Mouse (Mus musculus) hindbrain, embryonic 14.5 days (tissue): ENCODE measurements around the gene Tnrc6b. TPM values are rescaled to one million over a fixed set of nuclear protein-coding genes. Genes with fewer than 3 reads are reported as not detected.
"Not testable (repeated sequence)": the region's sequence is repeated elsewhere in the genome, so short reads cannot be mapped to it uniquely, and the experiment has no call there.

Source experiments
- ATAC-seq: fragments of 200-750 bp; cut with Nextera tagmentation; 2 replicates; pipeline ENCODE4 v1.8.0; 2017; ENCODE audit warnings: moderate number of reproducible peaks, mild to moderate bottlenecking, moderate TSS enrichment, moderate library complexity; ENCODE audit not compliant: low FRiP score
- DNase-seq: peaks from one replicate; pipeline ENCODE4 v3.0.0-alpha.2; 2015; ENCODE audit warnings: low spot score
- H3K27ac ChIP-seq: fragments of 300-500 bp; sonication (generic); 2 replicates; pipeline ENCODE4 v1.5.1; 2014; ENCODE audit warnings: mild to moderate bottlenecking, moderate library complexity
- H3K27me3 ChIP-seq: fragments of 300-500 bp; sonication (generic); 2 replicates; pipeline ENCODE4 v1.6.1; 2014; ENCODE audit warnings: mild to moderate bottlenecking, low read length, mixed read lengths; ENCODE audit not compliant: control insufficient read depth, insufficient read depth
- H3K36me3 ChIP-seq: fragments of 300-500 bp; sonication (generic); replicated peaks from 2 replicates; pipeline ENCODE4 v1.6.1; 2014; ENCODE audit not compliant: control insufficient read depth, insufficient read depth
- H3K4me1 ChIP-seq: fragments of 300-500 bp; sonication (generic); replicated peaks from 2 replicates; pipeline ENCODE4 v1.6.1; 2014; ENCODE audit warnings: antibody characterized with exemption, low read length, mixed read lengths; ENCODE audit not compliant: control insufficient read depth, insufficient read depth
- H3K4me2 ChIP-seq: fragments of 300-500 bp; sonication (generic); replicated peaks from 2 replicates; pipeline ENCODE4 v1.6.1; 2014; ENCODE audit warnings: mild to moderate bottlenecking, moderate library complexity
- H3K4me3 ChIP-seq: fragments of 300-500 bp; sonication (generic); replicated peaks from 2 replicates; pipeline ENCODE4 v1.5.1; 2014; ENCODE audit warnings: mild to moderate bottlenecking, low read length
- H3K9ac ChIP-seq: fragments of 300-500 bp; sonication (generic); 2 replicates; pipeline ENCODE4 v1.6.1; 2014
- H3K9me3 ChIP-seq: fragments of 300-500 bp; sonication (generic); 2 replicates; pipeline ENCODE4 v1.6.1; 2016; ENCODE audit warnings: low read length; ENCODE audit not compliant: control insufficient read depth
- WGBS: fragments of 180-500 bp; shearing (Covaris S2); extraction: QIAGEN DNeasy Blood & Tissue Kit; methylation state at CpG from one replicate; pipeline ENCODE4 v1.1.7; 2014; 5-methylcytosine and 5-hydroxymethylcytosine counted together
- polyA plus RNA-seq: library from polyadenylated mRNA; unstranded; fragments of >200 nt; fragmentation: Nextera tagmentation; extraction: Ambion mirVana; gene quantifications from 2 replicates; pipeline ENCODE4 v1.2.1, GENCODE M21; 2014

The Tnrc6b gene
- polyA plus RNA-seq, 1 experiment from 2014 or later, result 27.9 TPM

DNA sequence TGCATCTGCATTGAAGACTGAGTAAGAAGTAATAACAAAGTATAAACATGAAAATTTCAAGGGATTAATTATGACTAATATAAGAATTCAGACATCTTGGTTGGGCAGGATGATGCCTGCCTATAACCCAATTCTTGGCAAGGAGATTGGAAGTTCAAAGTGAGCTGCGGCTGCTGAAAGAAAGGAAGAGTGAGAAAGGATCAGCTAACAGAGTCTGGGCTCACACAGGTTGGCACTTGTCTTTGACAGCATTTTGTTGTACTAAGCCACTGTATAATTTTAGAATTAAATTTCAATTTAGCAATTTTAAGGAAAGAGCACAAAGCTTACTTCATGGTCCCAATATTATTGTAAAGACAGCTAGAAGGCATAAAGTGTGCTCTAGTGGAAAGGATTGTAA, 150.2 kb downstream of the Tnrc6b start:
- Histone ChIP-seq H3K27me3 (no peaks in the 10 kb centered on the region), H3K27ac (no peak overlapping the region), H3K9me3 (no peaks in the 10 kb centered on the region), H3K4me3 (no peak overlapping the region), H3K4me1 (peaks cover 12% of the 10 kb centered on the region), H3K4me2 (no peak overlapping the region), H3K36me3 (peaks cover 4% of the 10 kb centered on the region; the same call in 1 of the 2 replicates), H3K9ac (no peak overlapping the region)
- ATAC-seq (no peak), DNase-seq (no peak)
- WGBS, result 76% methylated on average over 1 of the region's 1 CpGs

DNA sequence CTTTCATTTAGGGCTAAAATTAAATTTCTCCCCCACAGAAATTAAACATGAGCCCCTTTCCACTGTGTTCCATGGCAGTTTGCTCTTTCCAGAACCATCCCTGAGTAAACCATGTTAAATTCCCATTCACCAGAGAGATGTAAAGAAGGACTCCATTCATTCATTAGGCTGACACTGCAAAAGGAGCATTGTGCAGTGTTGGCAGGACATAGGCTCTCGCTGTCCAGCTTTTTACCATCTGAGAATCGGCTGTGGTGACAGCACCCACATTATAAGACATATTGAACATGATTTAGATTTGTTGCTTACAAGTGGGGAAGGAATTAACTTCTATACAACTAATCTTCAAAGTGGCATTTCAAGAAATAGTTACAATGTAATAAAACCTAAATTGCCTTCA, 150.9 kb downstream of the Tnrc6b start:
- no peak for DNase-seq
- WGBS, result 54% methylated on average over 2 of the region's 2 CpGs
- no peak overlapping the region for H3K4me3 ChIP-seq
- peaks cover 12% of the 10 kb centered on the region for H3K4me1 ChIP-seq
- H3K9ac ChIP-seq, result no peak overlapping the region
- peaks cover 4% of the 10 kb centered on the region; the same call in 1 of the 2 replicates for H3K36me3 ChIP-seq
- H3K9me3 ChIP-seq, result no peaks in the 10 kb centered on the region
- no peak for ATAC-seq
- no peaks in the 10 kb centered on the region for H3K27me3 ChIP-seq
- no peak overlapping the region for H3K4me2 ChIP-seq
- H3K27ac ChIP-seq, result no peak overlapping the region

DNA sequence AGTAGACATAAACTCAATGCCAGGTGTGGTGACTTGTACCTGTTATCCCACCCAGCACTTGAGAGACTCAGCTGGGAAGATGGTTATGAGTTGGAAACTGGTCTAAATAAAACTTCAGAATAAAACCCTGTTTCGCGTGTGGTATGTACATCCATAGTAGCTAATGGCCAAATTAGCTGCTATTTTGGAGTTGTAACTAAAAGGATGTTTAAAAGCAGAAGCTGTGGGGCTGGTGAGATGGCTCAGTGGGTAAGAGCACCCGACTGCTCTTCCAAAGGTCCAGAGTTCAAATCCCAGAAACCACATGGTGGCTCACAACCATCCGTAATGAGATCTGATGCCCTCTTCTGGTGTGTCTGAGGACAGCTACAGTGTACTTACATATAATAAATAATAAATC, 157.5 kb downstream of the Tnrc6b start:
- not testable (repeated sequence) for H3K4me3 ChIP-seq, ATAC-seq, H3K4me2 ChIP-seq, H3K9ac ChIP-seq, H3K36me3 ChIP-seq, H3K27ac ChIP-seq, H3K9me3 ChIP-seq, H3K4me1 ChIP-seq, H3K27me3 ChIP-seq, DNase-seq
- WGBS, result 92% methylated on average over 4 of the region's 4 CpGs

DNA sequence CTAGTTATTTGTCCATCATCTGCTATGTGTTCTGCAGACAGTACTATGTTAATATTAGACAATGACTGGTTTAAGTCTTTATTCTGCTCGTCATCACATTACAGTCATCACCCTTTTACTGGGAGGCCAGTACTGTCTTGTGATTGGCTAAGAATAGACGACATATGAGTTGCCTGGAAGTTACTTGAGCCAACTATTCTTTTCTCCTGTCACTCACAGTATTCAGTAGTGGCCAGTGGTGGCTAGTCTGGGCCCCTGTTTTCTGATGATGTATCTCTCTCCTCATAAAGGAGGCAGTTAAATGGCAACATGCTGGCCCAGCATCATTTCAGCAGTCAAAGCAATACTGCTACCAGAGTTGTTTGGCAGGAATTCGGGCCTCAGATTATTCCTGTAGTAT, 163.6 kb downstream of the Tnrc6b start:
- Histone ChIP-seq H3K4me3 (no peak overlapping the region), H3K36me3 (peaks cover 36% of the 10 kb centered on the region), H3K4me2 (no peak overlapping the region), H3K9me3 (no peaks in the 10 kb centered on the region), H3K27me3 (no peaks in the 10 kb centered on the region), H3K27ac (no peak overlapping the region), H3K4me1 (no peaks in the 10 kb centered on the region), H3K9ac (no peak overlapping the region)
- ATAC-seq (no peak), DNase-seq (no peak)
- WGBS, result 77% methylated on average over 3 of the region's 3 CpGs

DNA sequence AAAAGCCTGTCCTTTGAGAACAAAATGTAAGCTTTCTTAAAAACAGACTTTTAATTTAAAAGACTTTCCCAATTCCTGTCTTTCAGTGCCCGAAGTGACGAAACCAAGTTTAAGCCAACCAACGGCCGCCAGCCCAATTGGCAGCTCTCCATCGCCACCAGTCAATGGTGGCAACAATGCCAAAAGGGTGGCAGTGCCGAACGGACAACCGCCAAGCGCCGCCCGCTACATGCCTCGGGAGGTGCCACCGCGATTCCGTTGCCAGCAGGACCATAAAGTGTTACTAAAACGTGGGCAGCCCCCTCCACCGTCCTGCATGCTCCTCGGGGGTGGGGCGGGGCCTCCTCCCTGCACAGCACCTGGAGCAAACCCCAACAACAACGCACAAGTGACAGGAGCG, 165.1 kb downstream of the Tnrc6b start:
- H3K27ac ChIP-seq, result no peak overlapping the region

DNA sequence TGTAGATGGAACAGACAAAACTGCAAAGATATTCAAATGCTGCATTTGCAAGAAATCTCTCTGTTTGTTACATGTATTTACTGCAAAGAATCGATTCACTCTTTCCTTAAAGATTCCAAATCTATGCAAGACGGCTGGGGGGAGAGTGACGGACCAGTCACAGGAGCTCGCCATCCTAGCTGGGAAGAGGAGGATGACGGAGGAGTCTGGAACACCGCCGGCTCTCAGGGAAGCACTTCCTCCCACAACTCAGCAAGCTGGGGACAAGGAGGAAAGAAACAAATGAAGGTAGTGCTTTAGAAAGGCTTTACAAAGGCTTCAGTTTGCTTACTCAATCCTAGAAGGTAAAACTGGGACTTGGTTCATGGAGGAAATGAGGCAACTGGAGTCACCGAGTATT, 173.0 kb downstream of the Tnrc6b start:
- DNase-seq (no peak), ATAC-seq (no peak)
- Histone ChIP-seq H3K36me3 (peaks cover 95% of the 10 kb centered on the region), H3K4me3 (no peak overlapping the region), H3K27me3 (no peaks in the 10 kb centered on the region), H3K9ac (no peak overlapping the region), H3K4me2 (no peak overlapping the region), H3K9me3 (no peaks in the 10 kb centered on the region), H3K27ac (no peak overlapping the region), H3K4me1 (no peaks in the 10 kb centered on the region)
- 91% methylated on average over 8 of the region's 8 CpGs for WGBS

More for the DNA sequence above, 165.1 kb downstream of the Tnrc6b start:
- Histone ChIP-seq H3K9ac (no peak overlapping the region), H3K9me3 (no peaks in the 10 kb centered on the region), H3K4me1 (no peaks in the 10 kb centered on the region), H3K4me2 (no peak overlapping the region), H3K27me3 (no peaks in the 10 kb centered on the region), H3K4me3 (no peak overlapping the region), H3K36me3 (peaks cover 51% of the 10 kb centered on the region)
- 89% methylated on average over 21 of the region's 21 CpGs for WGBS
- no peak for ATAC-seq
- DNase-seq, result no peak

DNA sequence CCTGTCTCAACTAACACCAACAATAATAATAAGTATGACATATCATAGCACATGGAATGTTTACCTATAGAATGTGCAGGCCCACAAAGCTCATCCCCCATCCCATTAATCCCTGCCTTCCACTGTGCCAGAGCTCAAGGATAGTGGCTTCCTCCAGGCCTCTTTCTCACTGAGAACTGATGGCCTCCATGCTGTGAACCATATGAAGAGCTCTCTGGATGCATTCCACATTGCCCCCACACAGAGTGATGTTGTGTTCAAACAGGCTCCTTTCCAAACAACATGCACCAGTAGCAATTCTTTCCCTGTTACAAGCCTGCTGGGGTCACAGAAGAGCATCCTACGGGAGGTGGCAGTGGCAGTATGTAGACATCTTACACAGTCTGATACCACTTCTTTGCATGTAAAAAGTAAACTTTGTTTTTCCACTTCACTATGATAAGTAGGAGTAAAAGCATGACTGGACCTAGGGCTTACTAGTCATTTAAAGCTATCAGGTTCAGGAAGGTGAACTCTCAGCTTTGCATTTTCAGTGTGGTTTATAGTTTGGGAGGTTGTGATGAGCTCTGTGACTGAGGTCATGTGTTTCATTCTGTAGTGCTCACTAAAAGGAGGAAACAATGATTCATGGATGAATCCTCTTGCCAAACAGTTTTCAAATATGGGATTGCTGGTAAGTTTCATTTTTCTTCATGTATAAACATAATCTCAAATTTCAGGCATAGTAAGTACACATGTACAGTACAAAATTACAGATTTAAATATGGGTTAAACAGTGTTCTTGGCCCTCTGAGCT, 175.4 kb downstream of the Tnrc6b start:
- H3K27ac ChIP-seq, result no peak overlapping the region
- H3K9me3 ChIP-seq, result no peaks in the 10 kb centered on the region
- no peak for DNase-seq
- no peak overlapping the region for H3K9ac ChIP-seq
- no peaks in the 10 kb centered on the region for H3K27me3 ChIP-seq
- ATAC-seq, result no peak
- no peaks in the 10 kb centered on the region for H3K4me1 ChIP-seq
- H3K36me3 ChIP-seq, result peaks cover 95% of the 10 kb centered on the region
- H3K4me3 ChIP-seq, result no peak overlapping the region
- WGBS, result 85% methylated on average over 1 of the region's 1 CpGs
- H3K4me2 ChIP-seq, result no peak overlapping the region

DNA sequence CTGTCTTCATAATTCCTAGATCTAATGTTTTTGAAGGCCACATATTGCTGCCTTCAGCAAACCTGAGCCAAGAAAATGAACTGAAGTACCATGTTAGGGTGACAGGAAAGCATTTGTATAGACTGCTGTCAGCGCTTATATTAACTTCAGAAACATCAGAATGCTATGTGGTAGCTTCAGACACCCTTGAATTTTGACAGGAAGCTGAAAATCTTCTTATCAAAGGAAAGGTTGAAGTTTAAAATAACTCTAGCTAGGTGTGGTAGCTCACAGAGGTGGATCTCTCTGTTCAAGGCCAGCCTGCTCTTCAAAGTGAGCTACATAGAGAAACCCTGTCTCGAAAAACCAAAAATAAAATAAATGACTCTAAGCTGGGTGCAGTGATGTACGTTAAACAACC, 181.2 kb downstream of the Tnrc6b start:
- H3K4me3 ChIP-seq, result no peak overlapping the region
- DNase-seq (no peak), ATAC-seq (no peak)
- WGBS, result 96% methylated on average over 3 of the region's 3 CpGs
- no peak overlapping the region for H3K9ac ChIP-seq
- H3K4me2 ChIP-seq, result no peak overlapping the region
- H3K27me3 ChIP-seq, result no peaks in the 10 kb centered on the region
- H3K36me3 ChIP-seq, result peaks cover 87% of the 10 kb centered on the region
- no peaks in the 10 kb centered on the region for H3K9me3 ChIP-seq
- no peak overlapping the region for H3K27ac ChIP-seq
- no peaks in the 10 kb centered on the region for H3K4me1 ChIP-seq

DNA sequence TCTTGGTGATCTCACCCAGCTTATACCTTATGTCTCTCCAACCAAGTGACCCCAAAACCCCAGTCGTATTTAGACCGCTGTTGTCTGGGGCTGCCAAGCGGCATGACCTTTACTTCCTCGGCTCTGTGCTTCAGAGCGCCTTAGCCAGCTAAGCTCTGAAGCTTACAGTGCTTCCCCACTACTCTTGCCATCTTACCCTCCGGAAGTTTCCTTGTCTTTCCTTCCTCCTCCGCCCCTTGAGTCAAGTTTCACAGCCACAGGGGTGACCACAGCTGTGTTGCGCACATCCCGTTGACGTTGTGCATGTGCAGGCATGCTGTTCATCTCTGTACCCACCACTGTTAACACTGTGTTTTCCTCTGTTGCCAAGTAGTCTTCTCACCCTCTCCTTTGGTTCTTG, 185.6 kb downstream of the Tnrc6b start:
- Histone ChIP-seq H3K9ac (no peak overlapping the region), H3K4me1 (no peaks in the 10 kb centered on the region), H3K27me3 (no peaks in the 10 kb centered on the region), H3K36me3 (peaks cover 84% of the 10 kb centered on the region), H3K4me2 (no peak overlapping the region), H3K4me3 (no peak overlapping the region), H3K27ac (no peak overlapping the region), H3K9me3 (no peaks in the 10 kb centered on the region)
- no peak for DNase-seq
- ATAC-seq, result no peak
- 96% methylated on average over 10 of the region's 10 CpGs for WGBS

DNA sequence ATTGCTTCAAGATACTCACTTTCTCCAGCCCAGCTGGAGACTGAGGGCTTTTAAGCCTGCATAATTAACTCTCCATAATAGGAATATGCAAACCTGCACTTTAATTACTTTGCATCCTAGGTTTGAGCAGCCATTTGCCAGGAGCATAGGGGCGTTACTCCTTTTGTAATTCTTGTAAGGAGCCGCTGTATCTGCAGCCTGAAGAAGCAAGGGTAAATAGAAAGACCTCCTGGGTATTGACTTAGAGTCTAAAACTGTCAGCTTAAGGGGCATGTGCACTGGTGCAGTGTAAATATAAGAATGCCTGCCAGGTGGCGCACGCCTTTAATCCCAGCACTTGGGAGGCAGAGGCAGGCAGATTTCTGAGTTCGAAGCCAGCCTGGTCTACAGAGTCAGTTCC, 186.8 kb downstream of the Tnrc6b start:
- 85% methylated on average over 5 of the region's 5 CpGs for WGBS
- no peaks in the 10 kb centered on the region for H3K4me1 ChIP-seq
- no peaks in the 10 kb centered on the region for H3K27me3 ChIP-seq
- no peak overlapping the region for H3K27ac ChIP-seq
- ATAC-seq (no peak), DNase-seq (no peak)
- no peak overlapping the region for H3K9ac ChIP-seq
- H3K4me2 ChIP-seq, result no peak overlapping the region
- no peak overlapping the region for H3K4me3 ChIP-seq
- no peaks in the 10 kb centered on the region for H3K9me3 ChIP-seq
- peaks cover 89% of the 10 kb centered on the region for H3K36me3 ChIP-seq
